Mouse (Mus musculus) lung, embryonic 15.5 days (tissue): ENCODE data around the gene Lhpp. TPM values are rescaled to one million over a fixed set of nuclear protein-coding genes. Genes with fewer than 3 reads are reported as not detected.

Source experiments
- ATAC-seq: fragments of 200-750 bp; cut with Nextera tagmentation; 2 replicates; pipeline ENCODE4 v1.8.0; 2017; ENCODE audit warnings: moderate number of reproducible peaks, borderline replicate concordance; ENCODE audit not compliant: low FRiP score, low TSS enrichment; ENCODE audit errors: extremely low read depth
- H3K27ac ChIP-seq: fragments of 300-500 bp; sonication (generic); 2 replicates; pipeline ENCODE4 v1.5.1; 2015; ENCODE audit warnings: moderate library complexity, mild to moderate bottlenecking, inconsistent platforms
- H3K27me3 ChIP-seq: fragments of 300-500 bp; sonication (generic); 2 replicates; pipeline ENCODE4 v1.6.1; 2015; ENCODE audit warnings: inconsistent platforms
- H3K36me3 ChIP-seq: fragments of 300-500 bp; sonication (generic); 2 replicates; pipeline ENCODE4 v1.6.1; 2015; ENCODE audit warnings: inconsistent platforms
- H3K4me1 ChIP-seq: fragments of 300-500 bp; sonication (generic); 2 replicates; pipeline ENCODE4 v1.6.1; 2015; ENCODE audit warnings: inconsistent platforms
- H3K4me2 ChIP-seq: fragments of 300-500 bp; sonication (generic); 2 replicates; pipeline ENCODE4 v1.6.1; 2015; ENCODE audit warnings: inconsistent platforms, mild to moderate bottlenecking, moderate library complexity
- H3K4me3 ChIP-seq: fragments of 300-500 bp; sonication (generic); 2 replicates; pipeline ENCODE4 v1.5.1; 2015; ENCODE audit warnings: mild to moderate bottlenecking, inconsistent platforms
- H3K9ac ChIP-seq: fragments of 300-500 bp; sonication (generic); 2 replicates; pipeline ENCODE4 v1.6.1; 2015; ENCODE audit warnings: inconsistent platforms
- H3K9me3 ChIP-seq: fragments of 300-500 bp; sonication (generic); 2 replicates; pipeline ENCODE4 v1.6.1; 2016; ENCODE audit warnings: inconsistent platforms
- WGBS: fragments of 180-500 bp; shearing (Covaris S2); methylation state at CpG from one replicate; pipeline ENCODE4 v1.1.7; 2015; 5-methylcytosine and 5-hydroxymethylcytosine counted together
- polyA plus RNA-seq: library from polyadenylated mRNA; unstranded; fragments of >200 nt; fragmentation: Nextera tagmentation; extraction: Ambion mirVana; gene quantifications from 2 replicates; pipeline ENCODE4 v1.2.1, GENCODE M21; 2015

Gene Lhpp
- polyA plus RNA-seq, 1 experiment from 2014 or later: 19.1 TPM

GRCm38 (mm10) chr7:132600926-132601325, 9.5 kb upstream of the Lhpp start:
- 10% methylated on average over 8 of the region's 8 CpGs for WGBS
- Histone ChIP-seq H3K27ac (no peak overlapping the region), H3K9ac (no peak overlapping the region), H3K27me3 (peaks cover 89% of the 10 kb centered on the region), H3K36me3 (no peaks in the 10 kb centered on the region), H3K4me3 (no peak overlapping the region), H3K9me3 (no peaks in the 10 kb centered on the region), H3K4me2 (no peak overlapping the region), H3K4me1 (peaks cover 33% of the 10 kb centered on the region)
- ATAC-seq: no peak

DNA sequence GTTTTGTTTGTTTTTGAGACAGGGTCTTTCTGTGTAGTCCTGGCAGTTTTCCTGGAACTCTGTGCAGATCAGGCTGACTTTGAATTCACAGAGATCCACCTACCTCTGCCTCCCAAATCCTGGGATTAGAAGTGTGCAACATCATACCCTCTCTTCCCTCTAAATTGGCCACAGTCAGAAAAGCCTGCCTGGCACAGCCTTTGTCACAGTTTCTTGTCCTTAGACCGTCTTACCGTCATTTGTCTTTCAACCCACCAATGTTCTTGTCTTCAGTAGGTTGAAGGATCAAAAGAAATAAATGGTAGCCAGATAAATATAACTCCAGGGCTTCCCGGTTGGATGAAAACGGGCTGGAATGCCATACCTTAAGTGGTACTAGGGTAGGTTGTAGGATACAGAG, 5.7 kb upstream of the Lhpp start:
- Histone ChIP-seq H3K27me3 (peaks cover 51% of the 10 kb centered on the region), H3K36me3 (no peaks in the 10 kb centered on the region), H3K27ac (no peak overlapping the region), H3K4me1 (peaks cover 4% of the 10 kb centered on the region), H3K4me3 (no peak overlapping the region), H3K9me3 (no peaks in the 10 kb centered on the region), H3K4me2 (no peak overlapping the region), H3K9ac (no peak overlapping the region)
- ATAC-seq: no peak
- WGBS: 71% methylated on average over 4 of the region's 4 CpGs

- H3K4me2 ChIP-seq: no peak overlapping the region
- peaks cover 42% of the 10 kb centered on the region for H3K27me3 ChIP-seq
- H3K4me3 ChIP-seq: no peak overlapping the region
- H3K9ac ChIP-seq: no peak overlapping the region
- no peak for ATAC-seq
- no peak overlapping the region for H3K27ac ChIP-seq
- WGBS: 45% methylated on average over 5 of the region's 5 CpGs
- H3K36me3 ChIP-seq: no peaks in the 10 kb centered on the region
- no peaks in the 10 kb centered on the region for H3K9me3 ChIP-seq
- peaks cover under 1% of the 10 kb centered on the region; the same call in 1 of the 2 replicates for H3K4me1 ChIP-seq
These were observed 4.7 kb upstream of the Lhpp start for GRCm38 (mm10) chr7:132605689-132606088.

DNA sequence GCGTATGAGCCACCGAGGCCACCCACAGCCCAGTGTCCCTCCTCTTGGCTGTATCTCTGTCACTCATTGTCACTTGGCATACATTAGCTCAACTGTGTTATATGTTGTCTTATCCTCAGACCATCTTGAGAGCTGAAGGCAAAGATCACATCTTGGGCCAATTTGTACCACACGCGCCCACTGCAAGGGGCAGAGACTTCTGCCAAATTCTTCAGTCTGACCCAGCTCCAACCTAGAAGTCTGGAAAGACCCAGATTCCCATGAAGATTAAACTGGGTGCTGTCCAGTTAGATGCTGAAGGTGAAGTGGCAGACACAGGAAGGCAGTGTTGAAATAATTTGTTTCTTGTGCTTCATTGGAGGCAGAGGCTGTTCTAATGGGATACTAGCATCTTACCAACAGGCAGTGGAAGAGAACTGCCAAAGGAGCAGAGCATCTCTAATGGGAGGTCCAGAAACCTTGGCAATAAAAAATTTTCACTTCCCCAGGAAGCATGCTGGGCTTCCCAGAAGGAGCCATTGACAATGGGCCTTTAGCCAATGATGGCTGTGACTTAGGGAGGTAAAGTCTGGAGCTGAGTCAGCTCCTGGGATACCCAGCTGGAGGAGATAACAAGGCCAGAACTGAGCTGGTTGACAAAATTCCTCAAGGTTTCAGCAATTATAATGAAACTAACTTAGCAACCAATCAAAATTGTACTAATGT, 2.0 kb upstream of the Lhpp start:
- 87% methylated on average over 4 of the region's 4 CpGs for WGBS
- no peaks in the 10 kb centered on the region for H3K36me3 ChIP-seq
- H3K9ac ChIP-seq: no peak overlapping the region
- no peak overlapping the region for H3K27ac ChIP-seq
- peaks cover 14% of the 10 kb centered on the region; the same call in 1 of the 2 replicates for H3K27me3 ChIP-seq
- no peaks in the 10 kb centered on the region for H3K9me3 ChIP-seq
- H3K4me1 ChIP-seq: peaks cover 4% of the 10 kb centered on the region; the same call in 1 of the 2 replicates
- H3K4me3 ChIP-seq: no peak overlapping the region
- no peak overlapping the region for H3K4me2 ChIP-seq
- no peak for ATAC-seq

DNA sequence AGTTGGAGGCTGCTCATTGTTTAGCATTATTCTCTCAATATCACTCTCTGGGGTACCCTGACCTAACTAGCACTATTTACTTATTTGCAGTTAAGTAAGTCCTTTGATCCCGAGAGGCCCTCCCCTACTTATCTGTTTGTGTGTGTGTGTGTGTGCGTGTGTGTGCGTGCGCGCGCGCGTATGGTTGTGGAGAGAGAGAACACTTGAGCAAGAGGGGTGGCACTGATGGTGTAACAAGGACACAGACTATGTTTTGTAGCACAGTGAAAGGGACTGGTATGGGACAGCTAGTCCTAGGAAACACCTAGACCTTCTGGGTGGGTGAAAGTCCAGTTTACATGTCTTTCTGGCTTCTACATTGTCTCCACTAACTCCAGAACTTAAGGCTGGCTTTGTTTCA, 1.1 kb downstream of the Lhpp start:
- WGBS: 91% methylated on average over 8 of the region's 8 CpGs
- Histone ChIP-seq H3K4me3 (no peak overlapping the region), H3K4me1 (peaks cover 12% of the 10 kb centered on the region), H3K27me3 (no peaks in the 10 kb centered on the region), H3K9ac (no peak overlapping the region), H3K27ac (no peak overlapping the region), H3K36me3 (no peaks in the 10 kb centered on the region), H3K9me3 (no peaks in the 10 kb centered on the region), H3K4me2 (no peak overlapping the region)
- no peak for ATAC-seq

DNA sequence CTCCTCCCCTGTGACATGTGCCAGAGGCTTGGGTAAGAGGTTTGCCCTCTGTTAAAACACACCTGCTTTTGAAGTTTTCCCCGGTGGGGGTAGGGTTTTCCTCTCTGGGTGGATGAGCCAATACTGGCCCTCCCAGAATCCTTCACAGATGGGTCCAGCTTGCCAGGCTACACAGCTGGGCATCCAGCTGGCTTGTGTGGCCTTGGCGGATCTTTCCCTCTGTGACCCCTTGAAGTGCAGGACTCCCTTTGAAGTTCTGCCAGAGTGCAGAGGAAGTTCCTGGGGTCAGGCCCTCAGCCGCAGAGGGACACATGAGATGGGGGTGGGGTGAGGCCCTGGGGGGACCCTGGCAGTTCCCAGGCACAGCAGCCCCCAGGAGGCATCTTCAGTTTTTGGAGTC, 4.9 kb downstream of the Lhpp start:
- Histone ChIP-seq H3K9me3 (no peaks in the 10 kb centered on the region), H3K36me3 (no peaks in the 10 kb centered on the region), H3K27me3 (no peaks in the 10 kb centered on the region), H3K4me2 (no peak overlapping the region), H3K27ac (no peak overlapping the region), H3K4me1 (peaks cover 12% of the 10 kb centered on the region), H3K9ac (no peak overlapping the region), H3K4me3 (no peak overlapping the region)
- ATAC-seq: no peak
- WGBS: 15% methylated on average over 3 of the region's 3 CpGs

GRCm38 (mm10) chr7:132616391-132616790, 6.0 kb downstream of the Lhpp start:
- no peak for ATAC-seq
- no peak overlapping the region for H3K4me3 ChIP-seq
- H3K9me3 ChIP-seq: no peaks in the 10 kb centered on the region
- WGBS: 71% methylated on average over 6 of the region's 6 CpGs
- no peak overlapping the region for H3K27ac ChIP-seq
- no peaks in the 10 kb centered on the region for H3K36me3 ChIP-seq
- H3K4me1 ChIP-seq: peaks cover 8% of the 10 kb centered on the region; the same call in 1 of the 2 replicates
- no peak overlapping the region for H3K4me2 ChIP-seq
- no peak overlapping the region for H3K9ac ChIP-seq
- H3K27me3 ChIP-seq: no peaks in the 10 kb centered on the region

GRCm38 (mm10) chr7:132617021-132617564, 6.7 kb downstream of the Lhpp start:
- Histone ChIP-seq H3K9me3 (no peaks in the 10 kb centered on the region), H3K4me2 (no peak overlapping the region), H3K4me3 (no peak overlapping the region), H3K4me1 (peaks cover 8% of the 10 kb centered on the region; the same call in 1 of the 2 replicates), H3K9ac (no peak overlapping the region), H3K36me3 (no peaks in the 10 kb centered on the region), H3K27me3 (no peaks in the 10 kb centered on the region), H3K27ac (no peak overlapping the region)
- ATAC-seq: no peak
- 87% methylated on average over 5 of the region's 5 CpGs for WGBS

DNA sequence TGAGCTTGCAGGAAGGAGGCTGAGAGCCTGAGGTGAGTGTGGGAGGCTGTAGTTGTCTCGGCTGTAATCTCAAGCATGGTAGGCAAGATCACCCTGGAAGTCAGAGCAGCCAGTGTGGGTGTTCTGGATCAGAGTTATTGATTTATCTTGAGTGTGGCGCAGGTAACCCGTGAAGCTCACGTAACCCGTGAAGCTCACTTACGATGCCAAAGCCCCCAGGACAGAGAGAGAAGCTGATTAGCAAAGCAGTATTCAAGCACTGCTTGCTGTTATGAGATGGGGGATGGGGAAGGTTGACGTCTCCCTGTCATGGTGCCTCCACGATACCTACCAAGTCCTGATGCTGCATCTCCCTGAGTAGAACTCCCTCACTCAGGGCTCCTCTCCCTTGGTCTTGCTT, 9.1 kb downstream of the Lhpp start:
- Histone ChIP-seq H3K27ac (no peak overlapping the region), H3K36me3 (no peaks in the 10 kb centered on the region), H3K9me3 (no peaks in the 10 kb centered on the region), H3K4me3 (no peak overlapping the region), H3K9ac (no peak overlapping the region), H3K4me2 (no peak overlapping the region), H3K27me3 (no peaks in the 10 kb centered on the region), H3K4me1 (peaks cover 8% of the 10 kb centered on the region; the same call in 1 of the 2 replicates)
- WGBS: 84% methylated on average over 8 of the region's 8 CpGs
- ATAC-seq: no peak

- H3K9me3 ChIP-seq: no peaks in the 10 kb centered on the region
- H3K4me3 ChIP-seq: no peak overlapping the region
- no peak overlapping the region for H3K9ac ChIP-seq
- H3K27me3 ChIP-seq: no peaks in the 10 kb centered on the region
- 79% methylated on average over 15 of the region's 15 CpGs for WGBS
- no peaks in the 10 kb centered on the region for H3K36me3 ChIP-seq
- H3K4me1 ChIP-seq: peaks cover 3% of the 10 kb centered on the region; the same call in 1 of the 2 replicates
- no peak overlapping the region for H3K27ac ChIP-seq
- ATAC-seq: no peak
- H3K4me2 ChIP-seq: no peak overlapping the region
These were observed 9.8 kb downstream of the Lhpp start for GRCm38 (mm10) chr7:132619975-132620918.

DNA sequence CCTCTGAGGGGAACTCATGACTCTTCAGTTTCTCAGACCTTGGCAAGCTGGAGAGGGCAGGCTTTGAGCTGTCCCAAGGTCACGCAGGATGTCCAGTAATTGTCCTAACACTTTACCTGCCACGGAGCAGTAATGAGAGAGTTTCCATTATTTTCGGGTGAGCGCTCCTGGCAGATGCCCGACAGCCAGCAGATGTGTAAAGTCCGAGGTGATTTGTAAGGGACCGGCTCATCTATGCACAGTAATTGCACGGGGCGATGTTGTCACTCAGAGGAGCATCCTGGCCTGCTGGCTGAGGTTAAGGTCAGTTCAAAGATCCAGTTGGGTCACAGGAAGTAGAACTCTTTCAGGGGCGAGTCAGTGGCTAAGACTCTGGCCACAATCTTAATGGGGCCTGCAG, 13.7 kb downstream of the Lhpp start:
- no peaks in the 10 kb centered on the region for H3K27me3 ChIP-seq
- no peak for ATAC-seq
- WGBS: 70% methylated on average over 10 of the region's 10 CpGs
- H3K27ac ChIP-seq: no peak overlapping the region
- no peak overlapping the region for H3K4me2 ChIP-seq
- H3K9me3 ChIP-seq: no peaks in the 10 kb centered on the region
- H3K4me1 ChIP-seq: no peaks in the 10 kb centered on the region
- H3K36me3 ChIP-seq: no peaks in the 10 kb centered on the region
- H3K4me3 ChIP-seq: no peak overlapping the region
- no peak overlapping the region for H3K9ac ChIP-seq

- H3K4me2 ChIP-seq: no peak overlapping the region
- no peak overlapping the region for H3K4me3 ChIP-seq
- no peaks in the 10 kb centered on the region for H3K27me3 ChIP-seq
- H3K9me3 ChIP-seq: no peaks in the 10 kb centered on the region
- no peaks in the 10 kb centered on the region for H3K36me3 ChIP-seq
- no peak overlapping the region for H3K9ac ChIP-seq
- WGBS: 56% methylated on average over 4 of the region's 4 CpGs
- H3K4me1 ChIP-seq: no peaks in the 10 kb centered on the region
- ATAC-seq: no peak
- no peak overlapping the region for H3K27ac ChIP-seq
These were observed 15.7 kb downstream of the Lhpp start for GRCm38 (mm10) chr7:132626174-132626573.
